Mouse (Mus musculus): ENCODE measurements around the gene Ylpm1.

Gene Ylpm1

DNA sequence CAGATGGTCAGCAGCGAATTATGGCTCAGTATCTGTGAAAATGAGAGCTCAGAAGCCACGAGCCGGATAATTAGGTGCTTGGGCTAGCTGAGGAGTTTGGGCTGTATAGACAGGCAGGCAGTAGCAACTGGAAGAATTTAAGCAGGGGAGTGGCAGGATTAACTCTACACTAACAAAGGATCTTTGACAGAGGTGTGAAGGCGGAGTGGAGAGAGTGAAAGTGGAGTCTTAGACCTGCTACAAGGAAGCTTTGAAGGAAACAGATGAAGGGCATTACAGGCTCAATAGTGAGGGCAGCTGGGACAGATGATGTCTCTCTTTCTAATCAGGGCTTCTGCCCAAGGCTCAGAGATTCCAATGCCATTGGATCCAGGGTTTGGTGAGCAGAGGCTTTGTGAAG is 113.3 kb downstream of the Ylpm1 start:
- peak; percentile 51 for DNase-seq (ENCODE audit: low read depth, low spot score)

GRCm38 (mm10) chr12:85110011-85110697 is 114.0 kb downstream of the Ylpm1 start:
- DNase-seq (ENCODE audit: low read depth, low spot score): no peak

GRCm38 (mm10) chr12:85110698-85111592 is 114.8 kb downstream of the Ylpm1 start, which contains the start of the genes Prox2 and Dlst:
TSS of gene Prox2 (minus strand) at chr12:85110759.
TSS of gene Dlst (plus strand) at chr12:85110833.
- DNase-seq (ENCODE audit: low read depth, low spot score): peak; percentile 67

- no peak for DNase-seq (ENCODE audit: low read depth, low spot score)
Measured at GRCm38 (mm10) chr12:85112550-85113251, 116.6 kb downstream of the Ylpm1 start.

- no peak for DNase-seq (ENCODE audit: low read depth, low spot score)
Measured at GRCm38 (mm10) chr12:85113337-85113736, 117.2 kb downstream of the Ylpm1 start.

- DNase-seq (ENCODE audit: low read depth, low spot score): no peak
Measured at GRCm38 (mm10) chr12:85113917-85114316, 117.8 kb downstream of the Ylpm1 start.

- no peak for DNase-seq (ENCODE audit: low read depth, low spot score)
Measured at GRCm38 (mm10) chr12:85115678-85116077, 119.6 kb downstream of the Ylpm1 start.
